Mouse (Mus musculus): ENCODE data around the gene Eed. TPM values are rescaled to one million over a fixed set of nuclear protein-coding genes. Genes with fewer than 3 reads are reported as not detected.

Gene Eed
- polyA plus RNA-seq, 1 experiment = 39.5 TPM

DNA sequence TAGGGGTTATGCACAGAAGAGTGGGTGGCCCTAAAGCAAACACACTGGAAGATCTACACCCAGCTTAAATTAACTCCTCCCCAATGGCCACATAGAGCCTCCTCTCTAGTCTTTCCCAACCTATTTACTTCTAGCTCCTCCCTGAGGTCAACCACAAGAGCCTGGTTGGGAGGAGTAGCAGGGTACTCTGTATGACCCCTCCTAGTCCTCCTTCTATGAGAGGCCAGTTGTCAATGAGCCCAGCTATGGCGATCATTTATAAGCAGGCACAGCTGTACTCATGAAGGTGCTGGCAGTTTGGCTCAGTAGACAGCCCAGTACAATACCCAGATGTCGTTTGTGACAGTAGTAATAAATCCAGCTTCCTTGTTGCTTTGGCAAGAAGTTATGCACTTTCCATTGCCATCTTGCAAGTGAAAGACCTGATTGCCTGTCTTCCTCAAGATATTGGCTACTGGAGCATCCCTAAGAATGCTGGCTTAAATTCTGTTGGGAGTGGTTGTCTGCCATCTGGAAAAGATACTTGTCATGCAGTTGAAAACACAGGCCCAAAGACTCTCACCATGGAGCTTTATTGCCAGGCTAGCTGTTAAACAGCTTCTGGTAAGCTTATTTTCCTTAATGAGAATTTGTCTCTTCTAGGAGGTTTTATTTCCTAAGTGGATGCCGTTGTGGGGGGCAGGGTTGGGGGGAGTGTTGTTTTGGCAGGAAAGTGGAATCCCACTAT is 67.2 kb downstream of the Eed start:
- H3K9me3 ChIP-seq = no peaks in the 10 kb centered on the region
- TF ChIP-seq GATA1 (IDR thresholded peaks at IDR 0.05; ENCODE audit: borderline replicate concordance, low read length) (no peak), FLI1 (IDR thresholded peaks at IDR 0.05; ENCODE audit: low read length) (no peak)
- H3K27me3 ChIP-seq (replicated peaks) = peaks cover under 1% of the 10 kb centered on the region
- no peak overlapping the region for H3K4me3 ChIP-seq (replicated peaks)
- H3K4me1 ChIP-seq = peaks cover 4% of the 10 kb centered on the region; the same call in 1 of the 2 replicates
- peaks cover 29% of the 10 kb centered on the region for H3K36me3 ChIP-seq (replicated peaks; ENCODE audit: low read length)

- TF ChIP-seq FLI1 (IDR thresholded peaks at IDR 0.05; ENCODE audit: low read length) (no peak), GATA1 (IDR thresholded peaks at IDR 0.05; ENCODE audit: borderline replicate concordance, low read length) (no peak)
- no peaks in the 10 kb centered on the region for H3K9me3 ChIP-seq
- H3K36me3 ChIP-seq (replicated peaks; ENCODE audit: low read length) = peaks cover 18% of the 10 kb centered on the region
- H3K4me1 ChIP-seq = peaks cover 4% of the 10 kb centered on the region; the same call in 1 of the 2 replicates
- no peak overlapping the region for H3K4me3 ChIP-seq (replicated peaks)
- H3K27me3 ChIP-seq (replicated peaks) = peaks cover 2% of the 10 kb centered on the region
Measured at GRCm38 (mm10) chr7:89912356-89912755, 68.4 kb downstream of the Eed start.

- TF ChIP-seq FLI1 (IDR thresholded peaks at IDR 0.05; ENCODE audit: low read length) = no peak
- no peak for TF ChIP-seq GATA1 (IDR thresholded peaks at IDR 0.05; ENCODE audit: borderline replicate concordance, low read length)
- Histone ChIP-seq H3K36me3 (replicated peaks; ENCODE audit: low read length) (no peaks in the 10 kb centered on the region), H3K4me1 (peaks cover 7% of the 10 kb centered on the region), H3K9me3 (no peaks in the 10 kb centered on the region), H3K4me3 (replicated peaks) (no peak overlapping the region), H3K27me3 (replicated peaks) (peaks cover 2% of the 10 kb centered on the region)
Measured at GRCm38 (mm10) chr7:89909711-89910110, 71.1 kb downstream of the Eed start.

DNA sequence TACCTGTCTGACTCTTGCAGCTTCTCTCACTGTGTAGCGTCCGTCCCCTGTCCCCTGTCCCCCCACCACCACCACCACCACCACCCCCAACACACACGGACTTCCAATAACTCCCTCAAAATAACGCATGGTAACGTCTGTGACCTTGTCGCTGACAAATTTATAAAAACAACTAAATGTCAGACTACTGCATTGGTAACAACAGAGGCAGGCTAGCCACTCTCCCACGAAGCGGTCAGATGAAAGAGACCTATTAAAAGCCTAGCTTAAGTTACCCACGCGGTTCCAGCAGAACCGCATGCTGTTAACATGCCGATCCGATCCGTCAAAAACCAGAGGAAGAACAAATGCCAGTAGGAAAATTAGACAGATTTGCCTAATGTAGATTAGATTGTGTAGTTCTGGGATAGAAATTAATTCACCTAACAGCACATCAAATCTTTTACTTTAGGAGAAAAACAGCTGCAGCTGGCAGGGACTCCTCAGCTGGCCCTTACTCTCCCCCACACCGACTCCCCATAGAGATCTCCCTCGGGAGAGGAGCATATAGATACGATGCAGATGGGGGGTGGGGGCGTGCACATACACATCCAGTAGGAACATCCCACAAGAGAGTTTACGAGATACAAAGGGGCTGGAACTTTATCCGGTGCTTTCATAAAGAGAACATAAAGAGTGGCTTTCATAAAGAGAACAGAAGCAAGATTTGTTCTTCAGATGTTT is 71.7 kb downstream of the Eed start:
- Histone ChIP-seq H3K9me3 (no peaks in the 10 kb centered on the region), H3K36me3 (replicated peaks; ENCODE audit: low read length) (no peaks in the 10 kb centered on the region), H3K4me3 (replicated peaks) (no peak overlapping the region), H3K4me1 (peaks cover 8% of the 10 kb centered on the region), H3K27me3 (replicated peaks) (peaks cover 2% of the 10 kb centered on the region)
- no peak for TF ChIP-seq FLI1 (IDR thresholded peaks at IDR 0.05; ENCODE audit: low read length)
- no peak for TF ChIP-seq GATA1 (IDR thresholded peaks at IDR 0.05; ENCODE audit: borderline replicate concordance, low read length)

DNA sequence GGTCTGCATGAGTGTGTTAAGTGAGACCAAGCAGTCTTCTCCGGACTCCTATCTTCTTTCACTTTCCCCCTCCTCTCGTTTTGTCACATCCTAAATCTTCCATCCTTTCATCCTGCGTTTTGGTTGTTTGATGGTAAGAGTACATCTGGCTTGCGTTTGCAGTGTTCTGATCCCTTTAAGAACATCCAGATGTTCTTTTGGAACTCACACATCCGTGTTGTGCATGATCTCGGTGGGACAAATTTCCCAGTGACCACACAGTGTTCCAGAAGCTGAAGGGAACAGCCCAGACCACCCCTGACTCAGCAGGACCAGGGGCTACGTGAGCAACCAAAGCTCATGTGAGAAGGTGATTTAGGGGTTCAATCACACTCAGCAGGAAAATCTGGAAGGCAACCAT is 72.4 kb downstream of the Eed start:
- H3K36me3 ChIP-seq (replicated peaks; ENCODE audit: low read length) = no peaks in the 10 kb centered on the region
- no peaks in the 10 kb centered on the region for H3K9me3 ChIP-seq
- no peak overlapping the region for H3K4me3 ChIP-seq (replicated peaks)
- peaks cover 2% of the 10 kb centered on the region for H3K27me3 ChIP-seq (replicated peaks)
- TF ChIP-seq GATA1 (IDR thresholded peaks at IDR 0.05; ENCODE audit: borderline replicate concordance, low read length) (no peak), FLI1 (IDR thresholded peaks at IDR 0.05; ENCODE audit: low read length) (no peak)
- H3K4me1 ChIP-seq = peaks cover 10% of the 10 kb centered on the region

- Histone ChIP-seq H3K4me1 (peaks cover 10% of the 10 kb centered on the region; the same call in 1 of the 2 replicates), H3K9me3 (no peaks in the 10 kb centered on the region), H3K36me3 (replicated peaks; ENCODE audit: low read length) (no peaks in the 10 kb centered on the region), H3K27me3 (replicated peaks) (peaks cover 2% of the 10 kb centered on the region), H3K4me3 (replicated peaks) (no peak overlapping the region)
- no peak for TF ChIP-seq GATA1 (IDR thresholded peaks at IDR 0.05; ENCODE audit: borderline replicate concordance, low read length)
- no peak for TF ChIP-seq FLI1 (IDR thresholded peaks at IDR 0.05; ENCODE audit: low read length)
Measured at GRCm38 (mm10) chr7:89907950-89908349, 72.8 kb downstream of the Eed start.

Other genes starting within 250 kb of the Eed start
- not detected in 2 replicates for gene Ccdc81, start 77.4 kb downstream of the Eed start, polyA plus RNA-seq (2012; ENCODE audit: insufficient read depth, low replicate concordance)
- gene Hikeshi, start 39.8 kb downstream of the Eed start, polyA plus RNA-seq (2012; ENCODE audit: insufficient read depth, low replicate concordance) = 13.0 and 27.7 TPM in 2 replicates
- 16.1 and 47.5 TPM in 2 replicates for gene Picalm, start 149.2 kb upstream of the Eed start, polyA plus RNA-seq (2012; ENCODE audit: insufficient read depth, low replicate concordance)